Comparison of ENCODE assay signal across 18 mouse cellular contexts in the genomic region with DNA sequence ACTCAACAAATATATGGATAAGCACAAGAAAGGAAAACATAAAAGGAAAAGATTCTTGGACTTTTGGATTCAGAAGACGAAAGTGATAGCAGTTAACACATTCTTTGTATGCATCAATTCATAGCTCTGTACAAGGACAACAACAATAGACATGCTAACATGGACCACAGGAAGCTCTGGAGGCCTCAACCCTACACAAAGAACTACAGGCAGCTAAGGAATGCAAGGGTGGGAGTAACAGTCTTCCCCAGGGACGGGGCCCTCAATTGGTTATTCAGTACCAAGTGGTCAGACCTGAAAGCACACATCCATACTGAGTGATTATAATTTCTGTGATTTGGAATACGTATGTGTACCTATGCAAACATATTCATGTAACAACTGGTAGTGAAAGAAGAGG.
"Had no signal": no experiment of that assay in that cellular context is flagged by ENCODE, and none has a peak within 500 bp of the region (broad histone marks: within the 10 kb centered on the region; RNA-seq: fewer than 3 reads in every experiment).

No protein-coding gene starts in this region.

- DNase-seq: liver, postnatal 0 days; lung, adult 2 months; lung, postnatal 14 days; lung, postnatal 36 days; right cerebral cortex, postnatal 14 days; thymus, adult 2 months; thymus, postnatal 25 days; thymus, postnatal 4 days had no signal

- H3K27ac ChIP-seq: liver, embryonic 15.5 days; lung, embryonic 15.5 days; macrophage; midbrain, embryonic 12.5 days; midbrain, embryonic 15.5 days; neural tube, embryonic 12.5 days; stomach, embryonic 15.5 days; stomach, postnatal 0 days had no signal

- H3K4me1 ChIP-seq: liver, embryonic 15.5 days; lung, embryonic 15.5 days; midbrain, embryonic 15.5 days; neural tube, embryonic 12.5 days; stomach, embryonic 15.5 days had no signal

- H3K9ac ChIP-seq: liver, embryonic 15.5 days; liver, postnatal 0 days; lung, embryonic 15.5 days; midbrain, embryonic 12.5 days; midbrain, embryonic 15.5 days; neural tube, embryonic 12.5 days; stomach, embryonic 15.5 days had no signal

- H3K4me3 ChIP-seq: liver, embryonic 15.5 days; lung, embryonic 15.5 days; megakaryocyte, embryonic 14.5 days; midbrain, embryonic 12.5 days; midbrain, embryonic 15.5 days; neural tube, embryonic 12.5 days; stomach, embryonic 15.5 days had no signal

- H3K4me2 ChIP-seq: liver, embryonic 15.5 days; lung, embryonic 15.5 days; midbrain, embryonic 12.5 days; midbrain, embryonic 15.5 days; neural tube, embryonic 12.5 days; stomach, embryonic 15.5 days had no signal

- H3K36me3 ChIP-seq: liver, embryonic 15.5 days; lung, embryonic 15.5 days; midbrain, embryonic 12.5 days; midbrain, embryonic 15.5 days; neural tube, embryonic 12.5 days; stomach, embryonic 15.5 days had no signal

- H3K27me3 ChIP-seq: liver, embryonic 15.5 days; lung, embryonic 15.5 days; megakaryocyte, embryonic 14.5 days; midbrain, embryonic 12.5 days; midbrain, embryonic 15.5 days; neural tube, embryonic 12.5 days; stomach, embryonic 15.5 days had no signal

- ATAC-seq: liver, postnatal 0 days; lung, postnatal 0 days; midbrain, embryonic 15.5 days had no signal

- H3K9me3 ChIP-seq: liver, embryonic 15.5 days; lung, embryonic 15.5 days; midbrain, embryonic 12.5 days; midbrain, embryonic 15.5 days; neural tube, embryonic 12.5 days; stomach, embryonic 15.5 days had no signal
